Mouse (Mus musculus) erythroblast, embryonic 14.5 days (primary cell): ENCODE data around the gene Proser2.

ENCODE experiments used
- GATA1 ChIP-seq: IDR thresholded peaks from 2 replicates; pipeline ENCODE4 v1.6.1; 2012; ENCODE audit warnings: low read length, inconsistent platforms, mixed read lengths
- TAL1 ChIP-seq: IDR thresholded peaks from 3 replicates; pipeline ENCODE4 v1.6.1; 2012; ENCODE audit warnings: low read length, inconsistent platforms, mixed read lengths

GRCm38 (mm10) chr2:6055466-6055865 lies 74.5 kb downstream of the Proser2 start:
- TF ChIP-seq TAL1 (no peak), GATA1 (no peak)
